Mouse (Mus musculus) layer of hippocampus, postnatal 14 days (tissue): ENCODE data around the gene Ppp1r3a. TPM values are rescaled to one million over a fixed set of nuclear protein-coding genes. Genes with fewer than 3 reads are reported as not detected.

Source experiments
- total RNA-seq, 2 experiments: library from RNA; stranded (reverse); gene quantifications; 2 replicates each; pipeline ENCODE4 v1.2.3; 2021

Ppp1r3a gene
- total RNA-seq, 2 experiments from 2014 or later = not detected

Other genes starting within 250 kb of the Ppp1r3a start
- gene Foxp2, start 146.1 kb upstream of the Ppp1r3a start, total RNA-seq = 1 to 10 TPM; 1.8 to 2.9 TPM